Mouse (Mus musculus) lung, embryonic 14.5 days (tissue): Measurements from ENCODE around the gene Mboat1. TPM values are rescaled to one million over a fixed set of nuclear protein-coding genes. Genes with fewer than 3 reads are reported as not detected.

Experiments
- ATAC-seq: fragments of 200-750 bp; cut with Nextera tagmentation; 2 replicates; pipeline ENCODE4 v1.8.0; 2017; ENCODE audit warnings: mild to moderate bottlenecking, moderate TSS enrichment, moderate library complexity; ENCODE audit not compliant: insufficient read depth
- DNase-seq: peaks from one replicate; pipeline ENCODE4 v3.0.0-alpha.2; 2015
- H3K27ac ChIP-seq: fragments of 300-500 bp; sonication (generic); 2 replicates; pipeline ENCODE4 v1.5.1; 2014; ENCODE audit warnings: low read depth, mild to moderate bottlenecking, moderate library complexity
- H3K27me3 ChIP-seq: fragments of 300-500 bp; sonication (generic); 2 replicates; pipeline ENCODE4 v1.6.1; 2014; ENCODE audit warnings: low read length, control low read depth; ENCODE audit not compliant: insufficient read depth
- H3K36me3 ChIP-seq: fragments of 300-500 bp; sonication (generic); 2 replicates; pipeline ENCODE4 v1.6.1; 2014; ENCODE audit warnings: control low read depth; ENCODE audit not compliant: insufficient read depth
- H3K4me1 ChIP-seq: fragments of 300-500 bp; sonication (generic); 2 replicates; pipeline ENCODE4 v1.6.1; 2014; ENCODE audit warnings: antibody characterized with exemption, control low read depth; ENCODE audit not compliant: insufficient read depth
- H3K4me2 ChIP-seq: fragments of 300-500 bp; sonication (generic); 2 replicates; pipeline ENCODE4 v1.6.1; 2014; ENCODE audit warnings: mild to moderate bottlenecking
- H3K4me3 ChIP-seq: fragments of 300-500 bp; sonication (generic); 2 replicates; pipeline ENCODE4 v1.5.1; 2014; ENCODE audit warnings: low read depth, low read length
- H3K9ac ChIP-seq: fragments of 300-500 bp; sonication (generic); 2 replicates; pipeline ENCODE4 v1.6.1; 2014
- H3K9me3 ChIP-seq: fragments of 300-500 bp; sonication (generic); 2 replicates; pipeline ENCODE4 v1.6.1; 2016; ENCODE audit warnings: low read depth, low read length, control low read depth
- CTCF ChIP-seq: IDR thresholded peaks from 2 replicates; pipeline ENCODE4 v1.5.1; 2016; ENCODE audit warnings: antibody characterized with exemption, low read depth
- WGBS: fragments of 180-500 bp; shearing (Covaris S2); extraction: QIAGEN DNeasy Blood & Tissue Kit; methylation state at CpG from one replicate; pipeline ENCODE4 v1.1.7; 2014; 5-methylcytosine and 5-hydroxymethylcytosine counted together
- polyA plus RNA-seq: library from polyadenylated mRNA; unstranded; fragments of >200 nt; fragmentation: Nextera tagmentation; extraction: Ambion mirVana; gene quantifications from 2 replicates; pipeline ENCODE4 v1.2.1, GENCODE M21; 2014

Gene Mboat1
- polyA plus RNA-seq, 1 experiment from 2014 or later: 25.9 TPM

DNA sequence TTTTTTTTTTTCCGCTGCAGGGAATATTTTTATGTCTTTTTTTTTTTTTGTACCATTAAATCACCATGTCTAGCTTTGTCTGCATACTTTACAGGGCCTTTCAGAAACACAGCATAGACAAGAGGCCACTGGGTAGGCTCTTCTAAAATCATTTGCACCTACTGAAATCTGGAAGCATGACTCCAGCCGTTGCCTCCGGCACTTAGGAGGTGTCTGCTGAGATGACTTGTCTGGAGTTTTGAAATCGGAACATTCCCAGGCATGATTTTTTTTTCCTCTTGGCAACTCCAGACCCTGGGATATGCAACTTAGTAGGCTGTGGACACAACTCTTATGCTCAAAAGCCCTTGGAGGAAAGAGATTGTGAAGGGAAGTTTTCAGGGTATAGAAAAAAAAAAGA is 109.3 kb downstream of the Mboat1 start:
- Histone ChIP-seq H3K27ac (peak overlapping the region; percentile 87), H3K4me3 (no peak overlapping the region), H3K4me2 (peak overlapping the region; percentile 48), H3K4me1 (peaks cover 12% of the 10 kb centered on the region), H3K36me3 (peaks cover 4% of the 10 kb centered on the region; the same call in 1 of the 2 replicates), H3K9me3 (no peaks in the 10 kb centered on the region), H3K9ac (no peak overlapping the region), H3K27me3 (no peaks in the 10 kb centered on the region)
- TF ChIP-seq CTCF: no peak
- DNase-seq: peak; percentile 97
- WGBS: 38% methylated on average over 4 of the region's 4 CpGs
- peak; percentile 93 for ATAC-seq

DNA sequence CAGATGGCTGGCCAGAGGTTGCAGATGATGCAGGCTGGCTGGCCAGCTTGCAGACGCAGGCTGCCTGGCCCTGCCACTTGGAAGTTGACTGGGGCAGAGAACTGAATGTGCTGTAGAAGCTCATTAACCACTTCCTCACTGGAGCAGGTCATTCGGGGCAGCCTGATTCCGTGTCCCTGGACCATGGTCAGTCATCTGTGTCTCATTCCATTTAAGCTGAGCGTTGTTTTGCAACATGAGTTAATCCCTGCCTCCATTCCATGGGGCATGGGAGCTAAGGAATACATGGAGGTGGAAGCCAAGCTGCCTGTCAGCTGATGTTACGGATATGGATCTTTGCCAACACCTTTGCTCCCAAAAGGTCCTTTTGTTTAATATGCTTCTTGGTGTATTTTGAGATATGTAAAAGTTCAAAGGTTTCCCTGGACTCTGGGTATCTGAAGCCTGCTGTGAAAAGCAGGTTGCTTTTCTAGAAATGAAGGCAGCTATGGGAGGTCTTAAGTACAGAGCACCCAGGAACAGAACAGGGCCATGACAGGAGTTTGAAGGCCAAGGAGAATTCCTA is 114.1 kb downstream of the Mboat1 start:
- no peaks in the 10 kb centered on the region for H3K36me3 ChIP-seq
- DNase-seq: no peak
- H3K4me2 ChIP-seq: no peak overlapping the region
- no peak for ATAC-seq
- H3K9ac ChIP-seq: no peak overlapping the region
- TF ChIP-seq CTCF: no peak
- no peak overlapping the region for H3K27ac ChIP-seq
- peaks cover 27% of the 10 kb centered on the region for H3K4me1 ChIP-seq
- H3K27me3 ChIP-seq: no peaks in the 10 kb centered on the region
- WGBS: 54% methylated on average over 5 of the region's 5 CpGs
- H3K4me3 ChIP-seq: no peak overlapping the region
- no peaks in the 10 kb centered on the region for H3K9me3 ChIP-seq

DNA sequence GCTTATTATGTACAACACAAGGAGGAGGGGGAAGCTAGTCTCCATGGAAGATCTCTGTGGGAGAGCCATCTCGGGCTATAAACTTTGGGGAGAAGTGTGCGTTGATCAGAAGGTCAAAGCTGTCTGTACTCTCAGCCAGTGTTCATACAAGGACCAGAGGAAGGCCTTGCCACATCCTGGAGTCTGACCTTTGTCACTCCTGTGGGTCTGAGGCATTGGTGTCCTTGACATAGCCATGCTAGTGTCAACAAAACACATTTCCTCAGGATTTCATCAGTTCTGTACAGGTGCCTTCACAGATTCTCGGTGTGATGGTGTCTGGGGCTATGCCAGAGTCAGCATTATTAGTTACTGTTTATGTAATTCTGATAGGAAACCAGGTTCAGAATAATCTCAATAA is 115.1 kb downstream of the Mboat1 start:
- Histone ChIP-seq H3K4me1 (peaks cover 27% of the 10 kb centered on the region), H3K9ac (no peak overlapping the region), H3K36me3 (no peaks in the 10 kb centered on the region), H3K27me3 (no peaks in the 10 kb centered on the region), H3K9me3 (no peaks in the 10 kb centered on the region), H3K4me2 (no peak overlapping the region), H3K27ac (no peak overlapping the region), H3K4me3 (no peak overlapping the region)
- no peak for TF ChIP-seq CTCF
- ATAC-seq (no peak), DNase-seq (no peak)
- WGBS: 68% methylated on average over 3 of the region's 3 CpGs

DNA sequence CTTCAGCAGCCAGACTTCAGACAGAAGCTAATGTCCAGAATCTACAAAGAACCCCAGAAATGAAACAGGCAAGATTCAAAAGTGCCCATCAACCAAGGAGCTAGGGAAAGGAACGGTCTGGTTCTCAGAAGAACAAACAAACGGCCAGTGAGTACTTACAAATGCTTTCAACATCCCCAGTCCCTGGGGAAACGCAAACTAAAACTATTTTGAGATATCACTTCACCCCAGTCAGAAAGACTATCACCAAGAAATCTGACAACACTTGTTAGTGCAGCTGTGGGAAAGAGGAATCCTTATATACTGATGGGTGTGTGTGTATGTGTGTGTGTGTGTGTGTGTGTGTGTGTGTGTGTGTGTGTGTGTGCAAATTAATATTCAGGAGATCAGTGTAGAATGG is 116.4 kb downstream of the Mboat1 start:
- peak; percentile 56 for DNase-seq
- ATAC-seq: no peak
- TF ChIP-seq CTCF: no peak
- H3K4me3 ChIP-seq: no peak overlapping the region
- no peak overlapping the region for H3K4me2 ChIP-seq
- no peak overlapping the region for H3K9ac ChIP-seq
- H3K27me3 ChIP-seq: no peaks in the 10 kb centered on the region
- 15% methylated on average over 3 of the region's 3 CpGs for WGBS
- H3K4me1 ChIP-seq: peaks cover 27% of the 10 kb centered on the region
- H3K27ac ChIP-seq: peak overlapping the region; percentile 39; the same call in 1 of the 2 replicates
- H3K36me3 ChIP-seq: no peaks in the 10 kb centered on the region
- H3K9me3 ChIP-seq: no peaks in the 10 kb centered on the region

DNA sequence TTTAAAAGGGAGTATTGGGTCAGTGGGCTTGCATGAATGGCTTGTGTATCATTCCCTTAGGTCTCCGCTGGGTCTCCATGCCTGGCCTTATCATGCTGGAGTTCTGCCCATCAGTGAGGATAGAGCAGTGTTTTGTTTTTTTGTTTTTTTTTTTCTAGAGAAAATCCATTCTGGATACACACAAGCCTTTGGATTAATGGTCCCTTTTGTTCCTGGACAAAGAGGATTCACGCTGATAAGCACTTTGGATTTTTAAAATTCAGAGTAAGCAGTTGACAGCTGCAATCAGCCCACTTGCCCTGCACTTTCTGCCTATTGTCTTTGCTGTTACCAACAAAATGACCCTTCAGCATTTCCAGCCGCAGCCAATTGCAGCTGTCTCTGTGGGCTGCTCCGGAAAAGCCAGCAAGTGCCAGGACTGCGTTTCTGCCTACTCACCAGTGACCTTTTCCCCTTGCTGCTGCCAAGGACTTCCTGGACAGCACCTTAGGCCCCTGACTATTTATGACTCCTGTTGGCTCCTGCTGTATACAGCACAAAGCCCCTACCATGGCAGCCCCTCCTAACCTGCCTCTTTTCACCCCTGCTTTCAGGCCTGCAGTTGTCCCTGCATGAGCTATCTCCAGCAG is 117.5 kb downstream of the Mboat1 start:
- H3K4me2 ChIP-seq: no peak overlapping the region
- ATAC-seq (0 out of 2 replicates have a peak, but pooled peaks have one; percentile 17), DNase-seq (peak; percentile 46)
- H3K27me3 ChIP-seq: no peaks in the 10 kb centered on the region
- peak overlapping the region; percentile 8; the same call in 1 of the 2 replicates for H3K27ac ChIP-seq
- WGBS: 34% methylated on average over 5 of the region's 5 CpGs
- H3K36me3 ChIP-seq: no peaks in the 10 kb centered on the region
- no peak overlapping the region for H3K4me3 ChIP-seq
- no peak for TF ChIP-seq CTCF
- no peak overlapping the region for H3K9ac ChIP-seq
- H3K4me1 ChIP-seq: peaks cover 24% of the 10 kb centered on the region
- H3K9me3 ChIP-seq: no peaks in the 10 kb centered on the region

DNA sequence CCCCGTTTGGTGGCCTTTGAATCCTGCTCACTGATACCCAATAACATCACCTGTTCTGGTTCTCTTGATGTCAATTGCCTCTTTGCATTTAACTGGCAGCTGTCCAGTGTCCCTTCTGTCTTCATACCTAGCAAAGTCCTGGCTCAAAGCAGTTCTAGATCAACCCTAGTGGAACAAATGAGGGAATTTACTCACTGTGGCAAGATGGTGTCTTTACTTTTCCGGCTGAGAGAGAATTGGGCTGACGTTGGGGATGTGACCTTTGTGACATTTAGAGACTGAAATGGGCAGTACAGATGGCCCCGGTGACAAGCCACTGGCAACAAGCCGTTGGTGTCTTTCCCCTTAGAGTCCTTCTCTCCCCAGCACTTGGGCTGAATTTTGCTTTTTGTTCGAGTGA is 118.1 kb downstream of the Mboat1 start:
- Histone ChIP-seq H3K27ac (peak overlapping the region; percentile 8; the same call in 1 of the 2 replicates), H3K9me3 (no peaks in the 10 kb centered on the region), H3K4me1 (peaks cover 23% of the 10 kb centered on the region), H3K4me3 (no peak overlapping the region), H3K36me3 (no peaks in the 10 kb centered on the region), H3K9ac (no peak overlapping the region), H3K4me2 (no peak overlapping the region), H3K27me3 (no peaks in the 10 kb centered on the region)
- ATAC-seq: no peak
- WGBS: 72% methylated on average over 6 of the region's 6 CpGs
- no peak for TF ChIP-seq CTCF
- DNase-seq: no peak

DNA sequence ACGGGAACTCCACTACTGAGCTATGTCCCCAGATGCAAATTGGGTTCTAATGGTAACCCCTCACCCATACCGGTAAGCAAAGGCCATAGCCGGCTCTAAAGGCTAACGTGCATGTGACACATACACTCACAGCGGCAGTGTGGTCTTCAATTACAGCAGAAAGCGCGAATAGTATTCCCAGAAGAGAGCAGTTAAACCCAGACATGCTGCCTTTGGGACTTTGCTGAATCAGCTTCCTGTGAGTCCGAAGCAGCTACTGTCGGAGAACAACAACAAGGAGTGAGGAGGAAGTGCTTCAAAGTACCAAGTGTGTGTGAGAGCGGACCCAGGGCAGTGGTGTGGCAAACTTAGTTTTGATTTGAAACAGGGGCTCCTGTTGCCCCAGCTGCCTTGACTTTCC is 122.5 kb downstream of the Mboat1 start:
- no peak overlapping the region for H3K4me2 ChIP-seq
- 0 out of 2 replicates have a peak, but pooled peaks cover 3% of the 10 kb centered on the region for H3K4me1 ChIP-seq
- DNase-seq: no peak
- no peak for ATAC-seq
- H3K27me3 ChIP-seq: no peaks in the 10 kb centered on the region
- H3K9me3 ChIP-seq: no peaks in the 10 kb centered on the region
- H3K27ac ChIP-seq: no peak overlapping the region
- no peaks in the 10 kb centered on the region for H3K36me3 ChIP-seq
- 64% methylated on average over 10 of the region's 10 CpGs for WGBS
- no peak for TF ChIP-seq CTCF
- no peak overlapping the region for H3K9ac ChIP-seq
- H3K4me3 ChIP-seq: no peak overlapping the region
